Mouse (Mus musculus) heart, adult 18-20 months (tissue): ENCODE data around the gene Pja2. TPM values are rescaled to one million over a fixed set of nuclear protein-coding genes. Genes with fewer than 3 reads are reported as not detected.
"Not testable (repeated sequence)": the region's sequence is repeated elsewhere in the genome, so short reads cannot be mapped to it uniquely, and the experiment has no call there.

Experiments
- DNase-seq, 2 experiments: peaks; one replicate each; pipeline ENCODE4 v3.0.0; 2021 to 2022; ENCODE audit warnings: mixed read lengths in 1 of 2
- long read RNA-seq, 2 experiments: library from polyadenylated mRNA; stranded (forward); transcript quantifications; one replicate each; pipeline ENCODE4 v2.0.0; 2021
- total RNA-seq, 2 experiments: library from RNA; stranded (reverse); gene quantifications; 2 replicates each; pipeline ENCODE4 v1.2.3; 2021

Pja2 gene
- total RNA-seq: 100 to 1,000 TPM; 110 to 119 TPM
- long read RNA-seq, experiment 1, full-length matches to known transcripts: 88 of 95 reads
- long read RNA-seq, experiment 1, partial matches to known transcripts: 1 of 95 reads
- long read RNA-seq, experiment 1, other reads (novel, unspliced or antisense): 6 of 95 reads
- long read RNA-seq, experiment 2, full-length matches to known transcripts: 35 of 40 reads
- long read RNA-seq, experiment 2, partial matches to known transcripts: 3 of 40 reads
- long read RNA-seq, experiment 2, other reads (novel, unspliced or antisense): 2 of 40 reads

- DNase-seq: peak; percentile 98 to 100
These were observed at the start of gene Pja2 for GRCm38 (mm10) chr17:64331898-64332769. Pja2 (minus strand) TSS chr17:64331916.

- peak; percentile 63 to 81 for DNase-seq
These were observed 43.6 kb upstream of the Pja2 start for GRCm38 (mm10) chr17:64375327-64375726.

GRCm38 (mm10) chr17:64363694-64364093 is 32.0 kb upstream of the Pja2 start:
- DNase-seq: peak; percentile 64 to 73

- DNase-seq: no peak
These were observed 30.9 kb upstream of the Pja2 start for GRCm38 (mm10) chr17:64362570-64362969.

- DNase-seq: no peak
These were observed 30.3 kb upstream of the Pja2 start for GRCm38 (mm10) chr17:64361911-64362425.

GRCm38 (mm10) chr17:64353940-64354339 is 22.2 kb upstream of the Pja2 start:
- DNase-seq: no peak

- DNase-seq: peak; percentile 9 to 25
These were observed 14.4 kb upstream of the Pja2 start for GRCm38 (mm10) chr17:64346135-64346534.

- no peak for DNase-seq
These were observed 13.0 kb upstream of the Pja2 start for GRCm38 (mm10) chr17:64344576-64345172.

- peak in 1 of 2 experiments; percentile 6 for DNase-seq
These were observed 10.0 kb upstream of the Pja2 start for GRCm38 (mm10) chr17:64341698-64342097.

- no peak for DNase-seq
These were observed 8.0 kb upstream of the Pja2 start for GRCm38 (mm10) chr17:64339752-64340151.

- peak in 1 of 2 experiments; percentile 37 for DNase-seq
These were observed 5.5 kb upstream of the Pja2 start for GRCm38 (mm10) chr17:64337220-64337619.

- no peak for DNase-seq
These were observed 2.2 kb upstream of the Pja2 start for GRCm38 (mm10) chr17:64333956-64334355.

- DNase-seq: no peak
These were observed 1.0 kb upstream of the Pja2 start for GRCm38 (mm10) chr17:64332770-64333096.

- no peak for DNase-seq
These were observed 322 bp downstream of the Pja2 start for GRCm38 (mm10) chr17:64331291-64331897.

- no peak for DNase-seq
These were observed 831 bp downstream of the Pja2 start for GRCm38 (mm10) chr17:64330885-64331284.

GRCm38 (mm10) chr17:64324556-64324955 is 7.2 kb downstream of the Pja2 start:
- DNase-seq: no peak

- no peak for DNase-seq
These were observed 16.3 kb downstream of the Pja2 start for GRCm38 (mm10) chr17:64315428-64315827.

- DNase-seq: not testable (repeated sequence)
These were observed 17.2 kb downstream of the Pja2 start for GRCm38 (mm10) chr17:64314523-64314922.

- DNase-seq: no peak
These were observed 34.1 kb downstream of the Pja2 start for GRCm38 (mm10) chr17:64297628-64298027.

- DNase-seq: no peak
These were observed 39.0 kb downstream of the Pja2 start for GRCm38 (mm10) chr17:64292740-64293139.

- DNase-seq: no peak
These were observed 42.0 kb downstream of the Pja2 start for GRCm38 (mm10) chr17:64289684-64290083.

- DNase-seq: no peak
These were observed 43.7 kb downstream of the Pja2 start for GRCm38 (mm10) chr17:64288000-64288399.
